20 mouse cellular contexts compared by ENCODE assay signal in the genomic region with DNA sequence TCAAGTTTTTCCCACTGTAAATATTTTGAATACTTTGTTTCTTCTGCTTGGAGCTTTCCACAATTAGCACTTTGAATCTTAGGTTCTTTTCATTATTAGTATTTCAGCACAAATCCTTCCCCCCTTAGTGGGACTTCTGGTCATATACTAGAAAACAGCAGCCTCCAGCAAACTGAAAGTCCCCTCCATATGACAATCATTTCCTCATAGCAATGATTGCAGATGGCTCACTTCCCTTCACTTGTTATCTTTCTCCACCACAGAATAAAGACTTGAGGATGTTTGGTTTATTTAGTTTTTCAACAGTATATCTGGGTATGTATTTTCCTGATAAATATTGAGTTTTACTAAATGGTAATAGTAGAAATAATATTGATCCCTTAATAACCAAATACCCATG. TPM values are rescaled to one million over a fixed set of nuclear protein-coding genes. Genes with fewer than 3 reads are reported as not detected.
DNase-seq lines count a peak whose midpoint lies in the region; ATAC-seq lines count a peak whose summit lies in the region.
"Had no signal": no experiment of that assay in that cellular context is flagged by ENCODE, and none has a peak within 500 bp of the region (broad histone marks: within the 10 kb centered on the region; RNA-seq: fewer than 3 reads in every experiment).

No protein-coding gene starts in this region.

- ATAC-seq in common myeloid progenitor, adult 5-6 weeks (replicated peaks; ENCODE audit: low read depth, poor library complexity, severe bottlenecking): peak; percentile 79
- peak; percentile 69 for ATAC-seq in megakaryocyte, adult 5-6 weeks (ENCODE audit: poor library complexity, severe bottlenecking)
- ATAC-seq: CD4-positive, CD25-positive, alpha-beta regulatory T cell, adult 4 months; forebrain, embryonic 13.5 days; forebrain, embryonic 16.5 days; hindbrain, embryonic 16.5 days; intestine, embryonic 16.5 days had no signal

- DNase-seq in 416B (ENCODE audit: low read depth): peak; percentile 37
- DNase-seq in cerebellum, postnatal 10 days: no peak
- no peak for DNase-seq in thymus, postnatal 10 days (ENCODE audit: low spot score in 2 of 2)
- no peak for DNase-seq in c-Kit-positive CD71-positive TER-119-positive erythroid progenitor cells, embryonic 14.5 days (ENCODE audit: low spot score)
- DNase-seq: adrenal gland, adult 2 months; adrenal gland, postnatal 14 days; cerebellum, adult 18-20 months; cerebellum, adult 9-10 months; cerebellum, postnatal 25 days; embryo, embryonic 11 days; gastrocnemius, postnatal 10 days; heart, postnatal 36 days; kidney, adult 18-20 months had no signal

RNA-seq across cellular contexts. Expression of a gene that starts 12.6 kb away (rescaled TPM):
- total RNA-seq in common myeloid progenitor, adult 5-6 weeks (2017): 7.3 and 10.6 TPM in 2 replicates
- 30.3 and 33.4 TPM in 2 replicates for total RNA-seq in megakaryocyte, adult 5-6 weeks (2015)
- 24.0 and 27.7 TPM in 2 replicates for total RNA-seq in megakaryocyte, adult 5-6 weeks (2017)
